13 mouse cellular contexts compared by ENCODE assay signal in the genomic region with DNA sequence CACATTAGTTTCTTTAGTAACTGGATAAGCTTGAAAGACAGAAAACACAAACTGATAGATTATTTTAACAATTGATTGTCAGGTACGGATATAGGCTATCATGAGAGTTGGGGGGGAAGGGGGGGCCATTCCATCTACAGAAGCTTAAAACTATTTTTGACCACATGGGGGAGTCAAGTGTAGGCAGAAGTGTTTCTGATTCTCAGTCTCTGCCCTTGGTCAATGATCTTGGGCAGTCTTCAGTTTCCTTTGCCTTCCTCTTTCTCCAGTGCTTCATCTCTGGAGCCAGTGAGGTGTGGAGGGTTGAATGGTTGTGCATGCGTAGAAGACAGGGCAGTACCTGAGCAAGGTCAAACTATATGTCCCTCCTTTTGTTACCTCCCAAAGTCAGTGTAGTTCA.
DNase-seq lines count a peak whose midpoint lies in the region; ATAC-seq and TF ChIP-seq lines count a peak whose summit lies in the region.
"Had no signal": no experiment of that assay in that cellular context is flagged by ENCODE, and none has a peak within 500 bp of the region (broad histone marks: within the 10 kb centered on the region; RNA-seq: fewer than 3 reads in every experiment).

No protein-coding gene starts in this region.

- no peaks in the 10 kb centered on the region for H3K36me3 ChIP-seq in liver, postnatal 0 days (replicated peaks; ENCODE audit: insufficient read depth, low read length)
- no peaks in the 10 kb centered on the region for H3K36me3 ChIP-seq in liver, embryonic 11.5 days (ENCODE audit: control insufficient read depth, insufficient read depth, low read length)
- H3K36me3 ChIP-seq: limb, embryonic 15.5 days had no signal

- intact Hi-C loops in gastrocnemius, adult 2 months (cut with DNase I) = no loop called here

- TF ChIP-seq CTCF in gastrocnemius, adult 2 months (IDR thresholded peaks at IDR 0.05) = peak; percentile 28; the same call in 1 of the 2 replicates
- peak; percentile 68 for TF ChIP-seq CTCF in liver, postnatal 0 days (IDR thresholded peaks at IDR 0.05; ENCODE audit: low read depth)

- no peak for ATAC-seq in liver, postnatal 0 days
- no peak for ATAC-seq in liver, embryonic 11.5 days (replicated peaks; ENCODE audit: low FRiP score)

- no peak overlapping the region for H3K9ac ChIP-seq in liver, postnatal 0 days (replicated peaks)
- no peak overlapping the region for H3K9ac ChIP-seq in liver, embryonic 11.5 days (ENCODE audit: low read depth, low read length)
- H3K9ac ChIP-seq: limb, embryonic 15.5 days had no signal

- DNase-seq in gastrocnemius, adult 2 months = no peak
- DNase-seq in gastrocnemius, adult 8-10 months (ENCODE audit: low spot score in 2 of 2) = no peak
- no peak for DNase-seq in liver, postnatal 0 days
- DNase-seq in liver, embryonic 11.5 days (ENCODE audit: low spot score) = no peak
- peak; percentile 7 for DNase-seq in c-Kit-positive CD71-negative TER-119-negative erythroid progenitor cells, embryonic 14.5 days (ENCODE audit: low read depth)
- peak; percentile 26 for DNase-seq in lung, postnatal 36 days
- no peak for DNase-seq in gastrocnemius, adult 18-20 months (ENCODE audit: low spot score)
- DNase-seq in adrenal gland, postnatal 4 days (ENCODE audit: low spot score in 2 of 2) = no peak
- DNase-seq: gastrocnemius, postnatal 10 days; heart, postnatal 14 days; layer of hippocampus, adult 9-11 months had no signal

- no peak overlapping the region for H3K27ac ChIP-seq in gastrocnemius, adult 2 months
- no peak overlapping the region for H3K27ac ChIP-seq in liver, postnatal 0 days (ENCODE audit: low read depth)
- H3K27ac ChIP-seq in liver, embryonic 11.5 days (ENCODE audit: low read depth, low read length) = no peak overlapping the region
- H3K27ac ChIP-seq: limb, embryonic 15.5 days had no signal

- no peaks in the 10 kb centered on the region for H3K4me1 ChIP-seq in liver, postnatal 0 days (ENCODE audit: insufficient read depth)
- no peaks in the 10 kb centered on the region for H3K4me1 ChIP-seq in liver, embryonic 11.5 days (replicated peaks; ENCODE audit: control insufficient read depth, insufficient read depth, low read length)

- H3K4me3 ChIP-seq in gastrocnemius, adult 2 months = no peak overlapping the region
- H3K4me3 ChIP-seq in liver, postnatal 0 days (ENCODE audit: low read depth, low read length) = no peak overlapping the region
- no peak overlapping the region for H3K4me3 ChIP-seq in liver, embryonic 11.5 days (ENCODE audit: low read depth, low read length)
- H3K4me3 ChIP-seq: erythroblast, embryonic 14.5 days; limb, embryonic 15.5 days had no signal

- 43% methylated on average over 2 of the region's 2 CpGs for WGBS in liver, postnatal 0 days (ENCODE audit: insufficient replicate concordance)
- WGBS in liver, embryonic 11.5 days = 55% methylated on average over 2 of the region's 2 CpGs

- no peak for TF ChIP-seq EP300 in liver, postnatal 0 days (IDR thresholded peaks at IDR 0.05; ENCODE audit: low read depth)

- no peaks in the 10 kb centered on the region for H3K9me3 ChIP-seq in liver, postnatal 0 days (ENCODE audit: low read length)
- H3K9me3 ChIP-seq in liver, embryonic 11.5 days (ENCODE audit: control insufficient read depth, low read length) = no peaks in the 10 kb centered on the region
- H3K9me3 ChIP-seq: limb, embryonic 15.5 days had no signal

- H3K4me2 ChIP-seq in liver, postnatal 0 days (ENCODE audit: low read depth, low read length) = no peak overlapping the region
- no peak overlapping the region for H3K4me2 ChIP-seq in liver, embryonic 11.5 days
- H3K4me2 ChIP-seq: limb, embryonic 15.5 days had no signal

- H3K27me3 ChIP-seq in liver, postnatal 0 days (ENCODE audit: insufficient read depth, low read length) = no peaks in the 10 kb centered on the region
- no peaks in the 10 kb centered on the region for H3K27me3 ChIP-seq in liver, embryonic 11.5 days (replicated peaks; ENCODE audit: control insufficient read depth, insufficient read depth, low read length)
- H3K27me3 ChIP-seq: limb, embryonic 15.5 days had no signal

Comparison
In these comparisons a context has a peak if more than half of its experiments do, and no peak if none do; other contexts are left out.
1. DNase-seq: peak in c-Kit-positive CD71-negative TER-119-negative erythroid progenitor cells, embryonic 14.5 days (single experiment) and lung, postnatal 36 days (single experiment); none in gastrocnemius, adult 2 months (single experiment), gastrocnemius, adult 8-10 months (0 of 2), liver, postnatal 0 days (single experiment), liver, embryonic 11.5 days (single experiment), gastrocnemius, adult 18-20 months (single experiment) and adrenal gland, postnatal 4 days (0 of 2).